Mouse (Mus musculus) erythroblast, adult 5-6 weeks (primary cell): Measurements from ENCODE around the gene Gosr2. TPM values are rescaled to one million over a fixed set of nuclear protein-coding genes. Genes with fewer than 3 reads are reported as not detected.

Experiments used
- ATAC-seq: replicated peaks from 2 replicates; pipeline ENCODE4 v1.8.0; 2016; ENCODE audit warnings: moderate number of reproducible peaks, mild to moderate bottlenecking, moderate TSS enrichment, inconsistent platforms; ENCODE audit not compliant: poor library complexity, low FRiP score, severe bottlenecking
- total RNA-seq, 2 experiments: library from RNA; stranded (forward) in 1 of 2; stranded (reverse) in 1 of 2; fragments of 150-400 nt in 1 of 2; fragments of 200-764, 138-1000 nt in 1 of 2; gene quantifications; 2 replicates each; pipeline versions ENCODE4 v1.2.3 to v1.2.4; 2015 to 2017; ENCODE audit warnings: low replicate concordance in 2 of 2

Gene Gosr2
- total RNA-seq, 2 experiments from 2014 or later, result 11.2 to 11.7 TPM

- no peak for ATAC-seq
Observed at GRCm38 (mm10) chr11:103693241-103693640, 4.5 kb downstream of the Gosr2 start.

- no peak for ATAC-seq
Observed at GRCm38 (mm10) chr11:103691036-103691435, 6.7 kb downstream of the Gosr2 start.

GRCm38 (mm10) chr11:103688980-103689378 is 8.7 kb downstream of the Gosr2 start:
- no peak for ATAC-seq

- ATAC-seq, result no peak
Observed at GRCm38 (mm10) chr11:103688271-103688979, 9.3 kb downstream of the Gosr2 start.

GRCm38 (mm10) chr11:103686706-103687105 is 11.0 kb downstream of the Gosr2 start:
- ATAC-seq, result no peak

- ATAC-seq, result no peak
Observed at GRCm38 (mm10) chr11:103685261-103685736, 12.4 kb downstream of the Gosr2 start.

- ATAC-seq, result no peak
Observed at GRCm38 (mm10) chr11:103683667-103684334, 13.9 kb downstream of the Gosr2 start.

GRCm38 (mm10) chr11:103677042-103677441 is 20.7 kb downstream of the Gosr2 start:
- peak; percentile 61; the same call in 1 of the 2 replicates for ATAC-seq

GRCm38 (mm10) chr11:103675556-103675955 is 22.1 kb downstream of the Gosr2 start:
- peak; percentile 83 for ATAC-seq

- no peak for ATAC-seq
Observed at GRCm38 (mm10) chr11:103666907-103667426, 30.7 kb downstream of the Gosr2 start.

- ATAC-seq, result no peak
Observed at GRCm38 (mm10) chr11:103666181-103666906, 31.4 kb downstream of the Gosr2 start.

GRCm38 (mm10) chr11:103665695-103666094 is 32.0 kb downstream of the Gosr2 start:
- ATAC-seq, result no peak

GRCm38 (mm10) chr11:103663119-103663518 is 34.6 kb downstream of the Gosr2 start:
- no peak for ATAC-seq

- ATAC-seq, result no peak
Observed at GRCm38 (mm10) chr11:103662546-103662945, 35.2 kb downstream of the Gosr2 start.

- no peak for ATAC-seq
Observed at GRCm38 (mm10) chr11:103661863-103662262, 35.8 kb downstream of the Gosr2 start.

- ATAC-seq, result no peak
Observed at GRCm38 (mm10) chr11:103658189-103658588, 39.5 kb downstream of the Gosr2 start.

- no peak for ATAC-seq
Observed at GRCm38 (mm10) chr11:103656520-103656919, 41.2 kb downstream of the Gosr2 start.

- no peak for ATAC-seq
Observed at GRCm38 (mm10) chr11:103653359-103653965, 44.2 kb downstream of the Gosr2 start.

GRCm38 (mm10) chr11:103651426-103651825 is 46.3 kb downstream of the Gosr2 start:
- ATAC-seq, result no peak

GRCm38 (mm10) chr11:103649983-103650493 is 47.7 kb downstream of the Gosr2 start:
- ATAC-seq, result no peak
